Mouse (Mus musculus): Measurements from ENCODE around the gene Tent5c. TPM values are rescaled to one million over a fixed set of nuclear protein-coding genes. Genes with fewer than 3 reads are reported as not detected.

Gene Tent5c
- polyA plus RNA-seq, 2 experiments: 44.1 to 73.8 TPM

DNA sequence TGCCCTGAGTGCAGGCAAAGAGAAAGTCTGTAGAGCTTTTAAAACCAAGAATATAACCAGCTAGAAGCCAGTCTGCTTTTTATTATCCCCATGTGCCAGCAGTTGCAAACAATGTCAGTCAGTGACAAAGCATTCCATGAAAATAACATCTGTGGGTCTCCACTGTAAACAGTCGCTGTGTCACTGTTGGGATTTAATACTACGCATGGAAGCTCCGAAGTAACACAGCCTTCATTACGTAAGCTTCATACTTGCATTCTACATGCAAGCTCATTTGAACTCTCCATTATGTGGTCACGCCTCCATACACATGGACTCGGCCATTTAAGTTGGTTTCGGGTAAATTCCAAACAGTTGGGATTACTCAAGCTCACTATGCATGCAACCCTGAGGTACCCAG is 77.2 kb downstream of the Tent5c start:
- Histone ChIP-seq H3K36me3 (replicated peaks; ENCODE audit: control insufficient read depth, insufficient read depth, low read depth) (no peaks in the 10 kb centered on the region), H3K27ac (no peak overlapping the region), H3K4me1 (replicated peaks; ENCODE audit: control insufficient read depth in 2 of 2, insufficient read depth in 2 of 2, low read length in 1 of 2) (peaks cover 9 to 15% of the 10 kb centered on the region in 2 experiments), H3K9ac (replicated peaks) (no peak overlapping the region), H3K4me3 (ENCODE audit: insufficient read depth in 1 of 2, low read depth in 2 of 2, low read length in 2 of 2) (no peak overlapping the region), H3K4me2 (ENCODE audit: low read depth) (no peak overlapping the region), H3K9me3 (ENCODE audit: control insufficient read depth, low read length) (no peaks in the 10 kb centered on the region), H3K27me3 (ENCODE audit: control insufficient read depth, insufficient read depth, low read length) (no peaks in the 10 kb centered on the region)
- TF ChIP-seq CTCF (IDR thresholded peaks at IDR 0.05; ENCODE audit: low read depth): no peak
- no peak for TF ChIP-seq EP300 (IDR thresholded peaks at IDR 0.05; ENCODE audit: low read depth)
- ATAC-seq (ENCODE audit: insufficient read depth): no peak
- DNase-seq (ENCODE audit: low read depth in 3 of 3, low spot score in 3 of 3): no peak
- WGBS (ENCODE audit: insufficient replicate concordance): 78% methylated on average over 7 of the region's 7 CpGs

DNA sequence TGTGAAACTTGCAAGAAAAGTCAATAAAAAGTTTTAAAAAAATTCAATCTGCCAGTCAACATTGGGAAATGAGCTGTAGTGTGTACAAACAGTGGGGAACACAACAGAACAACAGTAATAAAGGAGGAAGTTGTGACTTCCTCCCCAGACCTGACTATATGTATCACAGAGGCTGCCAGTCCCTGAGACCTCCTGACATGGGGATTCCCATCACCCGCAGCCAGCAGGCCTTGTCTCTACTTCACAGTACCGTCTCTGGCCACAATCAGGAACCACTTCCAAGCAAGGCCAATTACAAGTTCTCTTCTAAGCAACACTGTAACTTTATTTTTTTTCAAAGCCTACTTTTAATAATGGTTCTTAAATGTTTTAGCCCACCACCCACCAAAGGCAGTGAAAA is 79.8 kb downstream of the Tent5c start:
- ATAC-seq (ENCODE audit: insufficient read depth): no peak
- Histone ChIP-seq H3K9ac (replicated peaks) (no peak overlapping the region), H3K27me3 (ENCODE audit: control insufficient read depth, insufficient read depth, low read length) (no peaks in the 10 kb centered on the region; the same call in 1 of the 2 replicates), H3K9me3 (ENCODE audit: control insufficient read depth, low read length) (no peaks in the 10 kb centered on the region), H3K36me3 (replicated peaks; ENCODE audit: control insufficient read depth, insufficient read depth, low read depth) (no peaks in the 10 kb centered on the region), H3K4me3 (ENCODE audit: insufficient read depth in 1 of 2, low read depth in 2 of 2, low read length in 2 of 2) (no peak overlapping the region), H3K4me1 (replicated peaks; ENCODE audit: control insufficient read depth in 2 of 2, insufficient read depth in 2 of 2, low read length in 1 of 2) (peaks cover 9 to 15% of the 10 kb centered on the region in 2 experiments), H3K27ac (no peak overlapping the region), H3K4me2 (ENCODE audit: low read depth) (no peak overlapping the region)
- 31% methylated on average over 2 of the region's 2 CpGs for WGBS (ENCODE audit: insufficient replicate concordance)
- DNase-seq (ENCODE audit: low read depth in 3 of 3, low spot score in 3 of 3): no peak
- no peak for TF ChIP-seq CTCF (IDR thresholded peaks at IDR 0.05; ENCODE audit: low read depth)
- TF ChIP-seq EP300 (IDR thresholded peaks at IDR 0.05; ENCODE audit: low read depth): no peak

DNA sequence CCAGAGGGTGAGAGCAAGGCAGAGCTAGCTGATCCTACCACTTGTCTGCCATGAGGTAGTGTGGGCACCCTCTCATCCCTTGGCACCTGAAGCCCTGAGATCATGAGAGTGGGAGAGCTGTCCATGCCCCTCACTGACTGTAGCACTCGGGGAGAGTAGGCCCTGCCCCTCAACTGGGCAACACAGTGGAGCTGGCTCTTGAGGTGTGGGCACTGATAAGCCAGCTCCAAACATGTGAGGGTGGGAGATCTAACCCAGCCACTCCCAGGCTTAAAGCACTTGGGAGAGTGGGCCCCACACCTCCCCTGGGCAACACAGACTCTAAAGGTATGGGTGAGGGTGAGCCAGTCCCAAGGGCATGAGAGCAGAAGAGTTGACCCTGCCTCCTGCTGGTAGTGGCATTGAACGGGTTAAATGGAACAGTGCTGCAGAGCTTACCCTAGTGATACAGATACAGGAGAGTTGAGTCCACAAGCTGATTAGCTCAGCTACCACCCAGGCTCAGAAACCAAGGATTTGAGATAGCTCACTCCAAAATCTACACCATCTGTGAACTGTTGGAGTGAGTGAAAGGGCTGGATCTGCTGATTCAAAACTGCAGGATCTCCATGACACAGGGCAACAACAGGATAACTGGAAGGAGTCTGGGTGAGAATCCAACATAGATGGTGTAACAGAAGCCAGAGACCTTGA is 80.6 kb downstream of the Tent5c start:
- WGBS (ENCODE audit: insufficient replicate concordance): 19% methylated on average over 2 of the region's 2 CpGs
- DNase-seq (ENCODE audit: low read depth in 3 of 3, low spot score in 3 of 3): no peak
- Histone ChIP-seq H3K27ac (no peak overlapping the region), H3K4me1 (replicated peaks; ENCODE audit: control insufficient read depth in 2 of 2, insufficient read depth in 2 of 2, low read length in 1 of 2) (peaks cover 9 to 15% of the 10 kb centered on the region in 2 experiments), H3K9me3 (ENCODE audit: control insufficient read depth, low read length) (no peaks in the 10 kb centered on the region), H3K4me3 (ENCODE audit: insufficient read depth in 1 of 2, low read depth in 2 of 2, low read length in 2 of 2) (no peak overlapping the region), H3K4me2 (ENCODE audit: low read depth) (peak overlapping the region; percentile 23; the same call in 1 of the 2 replicates), H3K27me3 (ENCODE audit: control insufficient read depth, insufficient read depth, low read length) (no peaks in the 10 kb centered on the region; the same call in 1 of the 2 replicates), H3K9ac (replicated peaks) (no peak overlapping the region), H3K36me3 (replicated peaks; ENCODE audit: control insufficient read depth, insufficient read depth, low read depth) (no peaks in the 10 kb centered on the region)
- no peak for TF ChIP-seq CTCF (IDR thresholded peaks at IDR 0.05; ENCODE audit: low read depth)
- TF ChIP-seq EP300 (IDR thresholded peaks at IDR 0.05; ENCODE audit: low read depth): 0 out of 2 replicates have a peak, but pooled peaks have one; percentile 22
- ATAC-seq (ENCODE audit: insufficient read depth): peak; percentile 88

DNA sequence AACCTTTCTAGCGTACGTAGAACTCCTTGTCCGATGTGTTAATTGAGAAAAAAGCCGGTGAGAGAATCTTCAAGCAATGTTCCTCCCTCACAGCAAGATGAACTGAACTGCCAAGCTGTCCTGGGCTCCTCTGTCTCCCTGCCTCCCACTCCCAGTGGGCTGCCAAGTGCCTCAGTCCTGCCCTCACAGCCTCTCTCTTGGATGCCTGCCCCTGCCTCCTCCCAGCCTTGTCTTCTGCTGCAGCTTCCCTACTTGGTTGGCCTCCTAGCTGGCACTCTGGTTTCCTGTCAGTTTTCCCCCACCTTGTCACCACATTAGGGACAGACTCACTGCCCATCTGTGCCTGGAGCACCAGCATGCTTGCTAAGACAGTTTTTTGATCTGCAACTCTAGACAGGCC is 86.5 kb downstream of the Tent5c start:
- DNase-seq (ENCODE audit: low read depth in 3 of 3, low spot score in 3 of 3) (no peak), ATAC-seq (ENCODE audit: insufficient read depth) (no peak)
- Histone ChIP-seq H3K27me3 (ENCODE audit: control insufficient read depth, insufficient read depth, low read length) (no peaks in the 10 kb centered on the region; the same call in 1 of the 2 replicates), H3K9ac (replicated peaks) (no peak overlapping the region), H3K36me3 (replicated peaks; ENCODE audit: control insufficient read depth, insufficient read depth, low read depth) (no peaks in the 10 kb centered on the region), H3K4me2 (ENCODE audit: low read depth) (no peak overlapping the region), H3K4me3 (ENCODE audit: insufficient read depth in 1 of 2, low read depth in 2 of 2, low read length in 2 of 2) (no peak overlapping the region), H3K4me1 (replicated peaks; ENCODE audit: control insufficient read depth in 2 of 2, insufficient read depth in 2 of 2, low read length in 1 of 2) (peaks cover 0 to 2% of the 10 kb centered on the region in 2 experiments; a peak in 3 of 4 replicates), H3K27ac (no peak overlapping the region), H3K9me3 (ENCODE audit: control insufficient read depth, low read length) (no peaks in the 10 kb centered on the region)
- TF ChIP-seq CTCF (IDR thresholded peaks at IDR 0.05; ENCODE audit: low read depth): no peak
- no peak for TF ChIP-seq EP300 (IDR thresholded peaks at IDR 0.05; ENCODE audit: low read depth)
- WGBS (ENCODE audit: insufficient replicate concordance): 77% methylated on average over 4 of the region's 4 CpGs

Other genes starting within 250 kb of the Tent5c start
- 2.9 and 3.7 TPM in 2 replicates for gene Man1a2, start 196.2 kb upstream of the Tent5c start, polyA plus RNA-seq (2012; rRNA removed)
- gene Man1a2, start 196.2 kb upstream of the Tent5c start, polyA plus RNA-seq (2014; fragmentation: Nextera tagmentation; extraction: Ambion mirVana): 27.9 and 38.1 TPM in 2 replicates

Measured in liver, embryonic 14.5 days (tissue).